Mouse (Mus musculus) spleen, adult 2 months (tissue): ENCODE results near the gene 1110004F10Rik. TPM values are rescaled to one million over a fixed set of nuclear protein-coding genes. Genes with fewer than 3 reads are reported as not detected.

ENCODE experiments used
- DNase-seq, 2 experiments: peaks; one replicate each; pipeline versions ENCODE4 v3.0.0 to v3.0.0-alpha.2; 2012 to 2021; ENCODE audit warnings: low spot score in 2 of 2, low read depth in 1 of 2
- H3K27ac ChIP-seq: fragments of 200-500 bp; 2 replicates; pipeline ENCODE4 v1.5.1; 2012; ENCODE audit warnings: low read length, inconsistent platforms; ENCODE audit not compliant: insufficient read depth
- H3K27me3 ChIP-seq: fragments of 200-500 bp; 2 replicates; pipeline ENCODE4 v1.6.1; 2012; ENCODE audit warnings: mild to moderate bottlenecking, moderate library complexity, low read length, inconsistent platforms; ENCODE audit not compliant: control insufficient read depth, insufficient read depth
- H3K36me3 ChIP-seq: fragments of 200-500 bp; 2 replicates; pipeline ENCODE4 v1.6.1; 2012; ENCODE audit warnings: mild to moderate bottlenecking, low read length, inconsistent platforms; ENCODE audit not compliant: control insufficient read depth, insufficient read depth
- H3K4me1 ChIP-seq: fragments of 200-500 bp; 2 replicates; pipeline ENCODE4 v1.6.1; 2011; ENCODE audit warnings: inconsistent platforms; ENCODE audit not compliant: control insufficient read depth, insufficient read depth, insufficient read length
- H3K4me3 ChIP-seq: fragments of 200-500 bp; 2 replicates; pipeline ENCODE4 v1.5.1; 2011; ENCODE audit warnings: mild to moderate bottlenecking, inconsistent platforms; ENCODE audit not compliant: insufficient read depth, insufficient read length; ENCODE audit errors: extremely low read depth
- CTCF ChIP-seq: fragments of 200-500 bp; IDR thresholded peaks from 2 replicates; pipeline ENCODE4 v1.5.1; 2011; ENCODE audit warnings: mild to moderate bottlenecking, inconsistent platforms; ENCODE audit not compliant: insufficient read depth, insufficient read length, insufficient replicate concordance; ENCODE audit errors: extremely low read depth
- POLR2A ChIP-seq: fragments of 200-500 bp; IDR thresholded peaks from 2 replicates; pipeline ENCODE4 v1.6.1; 2011; ENCODE audit warnings: low read depth, low read length, inconsistent platforms
- WGBS: fragments of 180-500 bp; shearing (Covaris S2); methylation state at CpG from one replicate; pipeline ENCODE4 v1.1.7; 2018; 5-methylcytosine and 5-hydroxymethylcytosine counted together
- polyA plus RNA-seq: library from polyadenylated mRNA; depleted of rRNA; stranded (reverse); fragments of >200 nt; gene quantifications from 2 replicates; pipeline ENCODE4 v1.2.3, GENCODE M21; 2012

The 1110004F10Rik gene
- polyA plus RNA-seq, 1 experiment: 27.6 TPM

DNA sequence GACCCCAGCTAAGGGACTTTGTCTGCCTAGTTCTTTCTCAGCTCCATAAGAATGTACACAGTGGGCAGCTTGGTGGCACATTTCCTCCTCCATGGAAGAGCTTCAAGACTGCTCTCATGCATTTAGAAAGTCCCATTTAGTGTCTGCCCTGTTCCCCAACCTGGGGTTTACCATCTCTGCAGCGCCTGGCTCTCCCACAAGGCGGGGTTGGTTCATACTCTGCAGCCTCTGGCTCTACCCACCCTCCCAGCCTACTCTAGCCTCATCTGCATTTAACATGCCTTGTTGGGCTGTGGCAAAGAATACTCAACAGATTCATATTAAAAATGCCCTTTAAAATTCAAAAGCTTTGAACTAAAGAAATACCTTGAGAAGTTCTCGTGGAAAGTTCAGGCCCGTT, 81.5 kb downstream of the 1110004F10Rik start:
- H3K36me3 ChIP-seq: no peaks in the 10 kb centered on the region
- no peaks in the 10 kb centered on the region for H3K27me3 ChIP-seq
- no peak overlapping the region for H3K4me3 ChIP-seq
- DNase-seq: no peak
- no peaks in the 10 kb centered on the region for H3K4me1 ChIP-seq
- TF ChIP-seq POLR2A (no peak), CTCF (no peak)
- WGBS: 94% methylated on average over 4 of the region's 4 CpGs
- H3K27ac ChIP-seq: no peak overlapping the region

GRCm38 (mm10) chr7:116121202-116121601, 82.0 kb downstream of the 1110004F10Rik start:
- H3K27ac ChIP-seq: no peak overlapping the region
- WGBS: 91% methylated on average over 11 of the region's 11 CpGs

GRCm38 (mm10) chr7:116122981-116123596, 83.9 kb downstream of the 1110004F10Rik start:
- no peaks in the 10 kb centered on the region for H3K36me3 ChIP-seq
- 88% methylated on average over 13 of the region's 13 CpGs for WGBS
- no peak for TF ChIP-seq CTCF
- no peak for TF ChIP-seq POLR2A
- DNase-seq: no peak
- no peak overlapping the region for H3K4me3 ChIP-seq
- H3K4me1 ChIP-seq: no peaks in the 10 kb centered on the region
- no peaks in the 10 kb centered on the region for H3K27me3 ChIP-seq
- no peak overlapping the region for H3K27ac ChIP-seq

More at GRCm38 (mm10) chr7:116121202-116121601, 82.0 kb downstream of the 1110004F10Rik start:
- Histone ChIP-seq H3K4me3 (no peak overlapping the region), H3K27me3 (no peaks in the 10 kb centered on the region), H3K36me3 (no peaks in the 10 kb centered on the region), H3K4me1 (no peaks in the 10 kb centered on the region)
- TF ChIP-seq CTCF: no peak
- no peak for TF ChIP-seq POLR2A
- DNase-seq: no peak

- 74% methylated on average over 2 of the region's 2 CpGs for WGBS
These were observed 84.4 kb downstream of the 1110004F10Rik start for GRCm38 (mm10) chr7:116123597-116123985.

DNA sequence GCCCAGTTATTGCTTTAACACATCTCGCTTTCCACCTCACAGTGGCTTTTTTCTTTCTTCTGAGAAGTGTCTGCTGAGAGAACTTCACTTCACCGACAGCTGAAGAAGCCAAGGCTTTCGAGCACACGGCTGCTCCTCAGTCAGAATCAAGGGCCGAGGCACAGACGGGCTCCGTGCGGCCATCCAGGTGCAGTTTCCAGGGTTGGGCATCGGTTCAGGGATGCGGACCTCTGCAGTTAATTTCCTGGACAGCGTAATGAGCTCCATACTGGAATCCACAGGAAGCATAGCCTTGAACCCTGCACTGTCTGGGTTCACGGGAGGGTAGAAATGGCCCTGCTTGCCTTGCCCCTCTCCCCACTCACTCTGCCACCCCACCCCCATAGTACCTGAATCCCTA, 84.9 kb downstream of the 1110004F10Rik start:
- Histone ChIP-seq H3K4me1 (no peaks in the 10 kb centered on the region), H3K36me3 (no peaks in the 10 kb centered on the region), H3K4me3 (no peak overlapping the region), H3K27ac (no peak overlapping the region), H3K27me3 (no peaks in the 10 kb centered on the region)
- WGBS: 90% methylated on average over 12 of the region's 12 CpGs
- no peak for DNase-seq
- TF ChIP-seq POLR2A (no peak), CTCF (no peak)

More at GRCm38 (mm10) chr7:116123597-116123985, 84.4 kb downstream of the 1110004F10Rik start:
- no peak overlapping the region for H3K4me3 ChIP-seq
- H3K27me3 ChIP-seq: no peaks in the 10 kb centered on the region
- DNase-seq: no peak
- no peaks in the 10 kb centered on the region for H3K36me3 ChIP-seq
- no peaks in the 10 kb centered on the region for H3K4me1 ChIP-seq
- no peak overlapping the region for H3K27ac ChIP-seq
- no peak for TF ChIP-seq CTCF
- TF ChIP-seq POLR2A: no peak

- no peak for DNase-seq
- no peaks in the 10 kb centered on the region for H3K27me3 ChIP-seq
- WGBS: 91% methylated on average over 7 of the region's 7 CpGs
- H3K4me1 ChIP-seq: no peaks in the 10 kb centered on the region
- H3K27ac ChIP-seq: no peak overlapping the region
- H3K4me3 ChIP-seq: no peak overlapping the region
- H3K36me3 ChIP-seq: no peaks in the 10 kb centered on the region
- TF ChIP-seq CTCF (no peak), POLR2A (no peak)
These were observed 86.5 kb downstream of the 1110004F10Rik start for GRCm38 (mm10) chr7:116125671-116126070.

GRCm38 (mm10) chr7:116127052-116127451, 87.9 kb downstream of the 1110004F10Rik start:
- WGBS: 73% methylated on average over 2 of the region's 2 CpGs
- Histone ChIP-seq H3K4me3 (no peak overlapping the region), H3K4me1 (no peaks in the 10 kb centered on the region), H3K27me3 (no peaks in the 10 kb centered on the region), H3K27ac (no peak overlapping the region), H3K36me3 (no peaks in the 10 kb centered on the region)
- no peak for TF ChIP-seq POLR2A
- no peak for DNase-seq
